Mouse (Mus musculus) thymus, adult 2 months (tissue): Measurements from ENCODE around the gene Ifngr2. TPM values are rescaled to one million over a fixed set of nuclear protein-coding genes. Genes with fewer than 3 reads are reported as not detected.
A peak's percentile ranks its signal among the peaks of the same experiment; 100 is the strongest.

Experiments
- DNase-seq: peaks from one replicate; pipeline ENCODE4 v3.0.0; 2021
- H3K27ac ChIP-seq: fragments of 200-500 bp; 2 replicates; pipeline ENCODE4 v1.5.1; 2012; ENCODE audit warnings: low read length, control low read depth; ENCODE audit not compliant: control insufficient read depth, insufficient read depth
- H3K27me3 ChIP-seq: fragments of 200-500 bp; 2 replicates; pipeline ENCODE4 v1.6.1; 2012; ENCODE audit warnings: mild to moderate bottlenecking, low read length, moderate library complexity, mixed read lengths; ENCODE audit not compliant: control insufficient read depth, insufficient read depth
- H3K36me3 ChIP-seq: fragments of 200-500 bp; 2 replicates; pipeline ENCODE4 v1.6.1; 2012; ENCODE audit warnings: mild to moderate bottlenecking, low read length, moderate library complexity; ENCODE audit not compliant: control insufficient read depth, insufficient read depth
- H3K4me1 ChIP-seq: fragments of 200-500 bp; replicated peaks from 2 replicates; pipeline ENCODE4 v1.6.1; 2012; ENCODE audit warnings: low read length; ENCODE audit not compliant: control insufficient read depth, insufficient read depth
- H3K4me3 ChIP-seq: fragments of 200-500 bp; 2 replicates; pipeline ENCODE4 v1.5.1; 2012; ENCODE audit warnings: mild to moderate bottlenecking, low read length, control low read depth, moderate library complexity; ENCODE audit not compliant: control insufficient read depth, insufficient read depth
- CTCF ChIP-seq: fragments of 200-500 bp; IDR thresholded peaks from 2 replicates; pipeline ENCODE4 v1.5.1; 2012; ENCODE audit warnings: mild to moderate bottlenecking, control low read depth, low read length, moderate library complexity, borderline replicate concordance; ENCODE audit not compliant: control insufficient read depth, poor library complexity, insufficient read depth; ENCODE audit errors: extremely low read depth
- POLR2A ChIP-seq: fragments of 200-500 bp; IDR thresholded peaks from 2 replicates; pipeline ENCODE4 v1.6.1; 2012; ENCODE audit warnings: mild to moderate bottlenecking, low read length, control low read depth, moderate library complexity; ENCODE audit not compliant: control insufficient read depth, poor library complexity, insufficient read depth; ENCODE audit errors: extremely low read depth
- WGBS: fragments of 180-500 bp; shearing (Covaris S2); methylation state at CpG from one replicate; pipeline ENCODE4 v1.1.7; 2018; 5-methylcytosine and 5-hydroxymethylcytosine counted together
- polyA plus RNA-seq: library from polyadenylated mRNA; depleted of rRNA; stranded (reverse); fragments of >200 nt; gene quantifications from 2 replicates; pipeline ENCODE4 v1.2.3, GENCODE M21; 2012

The Ifngr2 gene
- polyA plus RNA-seq, 1 experiment: 33.4 TPM

- no peak overlapping the region for H3K4me3 ChIP-seq
- TF ChIP-seq POLR2A (no peak), CTCF (peak; percentile 51; the same call in 1 of the 2 replicates)
- WGBS: 71% methylated on average over 9 of the region's 9 CpGs
- H3K4me1 ChIP-seq: no peaks in the 10 kb centered on the region
- DNase-seq: peak; percentile 40
- H3K36me3 ChIP-seq: peaks cover 80% of the 10 kb centered on the region
- no peaks in the 10 kb centered on the region for H3K27me3 ChIP-seq
- no peak overlapping the region for H3K27ac ChIP-seq
Measured at GRCm38 (mm10) chr16:91561099-91561498, 14.2 kb downstream of the Ifngr2 start.

GRCm38 (mm10) chr16:91561541-91562457 is 14.9 kb downstream of the Ifngr2 start:
- WGBS: 91% methylated on average over 38 of the region's 38 CpGs
- no peak for TF ChIP-seq CTCF
- TF ChIP-seq POLR2A: no peak
- Histone ChIP-seq H3K27me3 (no peaks in the 10 kb centered on the region), H3K4me1 (no peaks in the 10 kb centered on the region), H3K27ac (peak overlapping the region; percentile 19; the same call in 1 of the 2 replicates), H3K36me3 (peaks cover 73% of the 10 kb centered on the region), H3K4me3 (no peak overlapping the region)
- no peak for DNase-seq

DNA sequence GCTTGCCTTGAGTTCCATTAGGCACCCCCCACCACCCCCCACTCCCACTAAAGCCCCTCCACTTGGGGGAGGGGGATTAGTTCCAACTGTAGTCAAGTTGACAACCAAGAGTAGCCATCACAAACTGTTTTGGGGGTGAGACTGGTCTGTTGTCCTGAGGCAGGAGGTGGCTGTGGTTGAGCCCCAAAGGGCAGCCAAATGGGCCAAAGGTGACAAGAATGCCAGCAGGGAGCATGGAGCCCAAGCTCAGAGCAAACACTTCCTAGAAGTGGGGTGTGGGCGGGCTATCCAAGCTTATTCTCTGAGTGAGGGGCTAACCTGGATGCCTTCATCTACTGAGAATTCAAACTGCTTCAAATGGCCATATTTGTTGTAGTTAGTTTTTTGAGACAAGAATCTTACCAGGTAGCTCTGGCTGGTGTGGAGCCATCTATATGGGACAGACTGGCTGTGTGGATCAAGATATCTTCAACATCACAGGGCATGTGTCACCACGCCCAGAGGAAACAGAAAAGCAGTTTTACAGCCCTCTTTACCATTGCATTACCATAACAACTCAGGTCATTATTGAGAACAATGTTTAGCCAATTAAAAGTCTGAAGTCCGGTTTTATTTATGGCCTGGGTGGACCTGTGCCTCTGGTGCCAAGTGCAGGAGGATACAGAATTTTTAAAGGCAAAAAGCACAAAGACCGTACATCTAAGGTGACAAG is 17.9 kb downstream of the Ifngr2 start:
- Histone ChIP-seq H3K27ac (no peak overlapping the region), H3K4me3 (no peak overlapping the region), H3K36me3 (peaks cover 51% of the 10 kb centered on the region), H3K4me1 (no peaks in the 10 kb centered on the region), H3K27me3 (no peaks in the 10 kb centered on the region)
- WGBS: 96% methylated on average over 4 of the region's 4 CpGs
- TF ChIP-seq CTCF (no peak), POLR2A (no peak)
- no peak for DNase-seq

- WGBS: 93% methylated on average over 9 of the region's 9 CpGs
- Histone ChIP-seq H3K27me3 (no peaks in the 10 kb centered on the region), H3K36me3 (peaks cover 44% of the 10 kb centered on the region), H3K4me1 (no peaks in the 10 kb centered on the region), H3K4me3 (no peak overlapping the region), H3K27ac (no peak overlapping the region)
- TF ChIP-seq CTCF (no peak), POLR2A (no peak)
- DNase-seq: no peak
Measured at GRCm38 (mm10) chr16:91565292-91565951, 18.6 kb downstream of the Ifngr2 start.

DNA sequence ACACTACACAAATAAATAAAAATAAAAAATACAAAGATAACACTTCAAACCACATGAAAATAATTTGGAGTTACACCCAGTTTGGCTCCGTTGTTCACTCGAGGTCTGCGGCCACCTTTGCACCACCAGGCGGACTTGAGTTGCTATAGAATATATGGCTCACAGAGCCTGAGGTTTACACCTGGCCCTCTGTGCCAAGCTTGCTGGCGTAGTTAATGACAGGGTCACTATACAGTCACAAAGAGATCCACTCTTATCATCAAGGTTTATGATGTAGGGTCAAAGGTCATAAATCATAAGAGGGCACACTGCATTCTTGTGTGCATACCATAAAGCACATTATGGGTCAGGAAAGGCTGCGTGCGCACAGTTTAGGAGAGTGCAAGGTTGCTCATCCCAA is 19.1 kb downstream of the Ifngr2 start:
- Histone ChIP-seq H3K4me3 (no peak overlapping the region), H3K27ac (no peak overlapping the region), H3K4me1 (no peaks in the 10 kb centered on the region), H3K36me3 (peaks cover 38% of the 10 kb centered on the region), H3K27me3 (no peaks in the 10 kb centered on the region)
- DNase-seq: no peak
- TF ChIP-seq POLR2A (no peak), CTCF (no peak)
- 94% methylated on average over 7 of the region's 7 CpGs for WGBS

- Histone ChIP-seq H3K4me3 (no peak overlapping the region), H3K27ac (no peak overlapping the region), H3K36me3 (peaks cover 8% of the 10 kb centered on the region), H3K4me1 (no peaks in the 10 kb centered on the region), H3K27me3 (no peaks in the 10 kb centered on the region)
- WGBS: 97% methylated on average over 10 of the region's 10 CpGs
- no peak for DNase-seq
- no peak for TF ChIP-seq CTCF
- no peak for TF ChIP-seq POLR2A
Measured at GRCm38 (mm10) chr16:91568960-91569359, 22.1 kb downstream of the Ifngr2 start.
